Mouse (Mus musculus) brain, embryonic 14.5 days (tissue): Measurements from ENCODE around the gene Scn2b. TPM values are rescaled to one million over a fixed set of nuclear protein-coding genes. Genes with fewer than 3 reads are reported as not detected.
A peak's percentile ranks its signal among the peaks of the same experiment; 100 is the strongest.

ENCODE experiments used
- DNase-seq: peaks from one replicate; pipeline ENCODE4 v3.0.0-alpha.2; 2011; ENCODE audit warnings: low read depth
- CTCF ChIP-seq: fragments of 200-500 bp; IDR thresholded peaks from 2 replicates; pipeline ENCODE4 v1.5.1; 2012; ENCODE audit warnings: inconsistent platforms, mild to moderate bottlenecking, moderate library complexity, borderline replicate concordance; ENCODE audit not compliant: insufficient read depth, insufficient read length; ENCODE audit errors: extremely low read depth
- POLR2A ChIP-seq: fragments of 200-500 bp; IDR thresholded peaks from 2 replicates; pipeline ENCODE4 v1.6.1; 2012; ENCODE audit warnings: mild to moderate bottlenecking, inconsistent platforms, borderline replicate concordance; ENCODE audit not compliant: poor library complexity, insufficient read depth, insufficient read length, severe bottlenecking; ENCODE audit errors: extremely low read depth
- polyA plus RNA-seq: library from polyadenylated mRNA; depleted of rRNA; stranded (reverse); fragments of >200 nt; gene quantifications from 2 replicates; pipeline ENCODE4 v1.2.3, GENCODE M21; 2012; rRNA removed

Gene Scn2b
- polyA plus RNA-seq, result 7.1 and 8.9 TPM in 2 replicates

- no peak for TF ChIP-seq POLR2A
- TF ChIP-seq CTCF, result no peak
- peak; percentile 87 for DNase-seq
Measured at GRCm38 (mm10) chr9:45117741-45118431, at the start of gene Scn2b. Scn2b (plus strand) TSS chr9:45117782.

- DNase-seq, result no peak
- TF ChIP-seq POLR2A (no peak), CTCF (no peak)
Measured at GRCm38 (mm10) chr9:45071800-45072199, 45.8 kb upstream of the Scn2b start.

- no peak for DNase-seq
- TF ChIP-seq CTCF (no peak), POLR2A (no peak)
Measured at GRCm38 (mm10) chr9:45077859-45078258, 39.7 kb upstream of the Scn2b start.

DNA sequence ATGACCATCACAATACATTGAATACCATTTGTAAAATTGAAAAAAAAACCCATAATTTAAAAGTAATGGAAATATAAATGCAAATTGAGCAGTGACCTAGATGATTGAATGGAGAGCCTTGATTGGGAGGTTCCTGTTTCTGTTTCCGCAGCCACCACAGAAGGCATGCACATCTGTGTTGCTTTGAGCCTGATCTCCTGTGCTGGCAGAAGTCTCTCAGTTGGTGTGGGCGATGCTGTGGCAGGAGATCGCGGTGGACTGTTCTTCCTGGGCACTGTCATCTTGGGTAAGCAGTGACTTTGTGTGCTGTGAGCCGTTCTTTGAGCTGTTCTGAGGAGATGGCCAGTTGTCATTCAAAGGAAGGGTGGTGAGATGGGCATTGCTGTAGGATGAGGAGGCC, 38.6 kb upstream of the Scn2b start, which contains the start of gene Jaml:
TSS of gene Jaml (plus strand) at position 173 of the 400 bp plus-strand sequence.
- no peak for DNase-seq
- TF ChIP-seq POLR2A (no peak), CTCF (no peak)

GRCm38 (mm10) chr9:45083132-45083531, 34.5 kb upstream of the Scn2b start:
- DNase-seq, result no peak
- TF ChIP-seq CTCF, result no peak
- no peak for TF ChIP-seq POLR2A

GRCm38 (mm10) chr9:45084556-45084955, 33.0 kb upstream of the Scn2b start:
- TF ChIP-seq POLR2A (no peak), CTCF (no peak)
- DNase-seq, result no peak

GRCm38 (mm10) chr9:45085741-45086690, 31.6 kb upstream of the Scn2b start:
- TF ChIP-seq POLR2A (no peak), CTCF (no peak)
- no peak for DNase-seq

DNA sequence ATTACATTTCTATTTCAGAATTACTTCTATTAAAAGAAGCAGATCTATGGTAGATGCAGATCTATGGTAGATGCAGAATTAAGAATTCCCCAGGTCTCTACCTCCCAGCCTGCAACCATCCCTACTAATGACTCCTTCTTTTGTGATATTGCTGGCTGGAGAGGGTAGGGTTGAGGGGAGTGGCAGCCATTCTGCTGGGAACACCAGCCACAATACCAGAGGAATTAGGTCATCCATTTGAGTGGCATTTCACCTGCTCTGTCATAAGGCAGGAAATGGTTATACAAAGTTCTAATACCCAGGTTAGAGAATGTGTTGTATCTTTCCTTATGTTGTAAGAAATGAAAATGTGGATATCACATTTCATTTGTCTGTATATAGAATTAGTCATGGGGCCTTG, 29.5 kb upstream of the Scn2b start:
- no peak for DNase-seq
- no peak for TF ChIP-seq POLR2A
- no peak for TF ChIP-seq CTCF

DNA sequence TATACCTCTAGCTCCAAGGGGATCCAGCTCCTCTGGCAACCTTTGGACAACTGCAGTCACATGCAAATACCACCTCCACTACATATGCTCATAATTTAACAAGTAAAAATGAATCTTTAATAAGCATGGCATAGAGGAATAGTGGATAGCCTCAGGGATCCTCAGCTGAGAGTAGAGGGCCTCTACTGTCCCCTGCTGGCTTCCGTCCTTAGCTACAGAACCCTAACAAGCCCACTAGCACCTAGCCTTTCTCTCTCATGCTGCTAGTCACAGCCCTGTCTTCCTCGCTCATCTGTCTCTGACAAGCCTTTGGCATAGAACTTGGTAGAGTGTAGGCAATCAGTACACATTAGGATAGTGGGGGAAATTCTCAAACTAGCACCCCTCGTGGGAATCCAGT, 26.8 kb upstream of the Scn2b start:
- TF ChIP-seq CTCF (peak; percentile 21; the same call in 1 of the 2 replicates), POLR2A (no peak)
- no peak for DNase-seq

DNA sequence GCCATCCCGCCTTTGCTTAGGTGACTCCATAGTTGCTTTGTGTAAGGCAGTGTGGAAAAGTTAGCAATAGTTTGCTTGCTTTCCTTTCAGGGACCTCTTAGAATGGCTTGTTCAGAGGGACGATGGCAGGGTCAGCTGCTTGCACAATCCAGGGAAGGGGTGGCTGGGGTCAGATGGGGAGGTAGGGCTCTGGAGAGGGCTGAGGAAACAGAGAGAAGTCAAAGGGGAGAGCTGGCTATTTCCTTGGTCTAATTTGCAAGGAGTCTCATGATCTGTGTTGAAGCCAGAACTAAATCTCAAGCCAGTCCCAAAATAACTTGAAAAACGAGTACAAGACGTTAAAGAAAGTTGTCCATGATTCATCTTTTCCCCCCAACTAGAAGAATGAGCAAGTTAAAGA, 24.9 kb upstream of the Scn2b start:
- TF ChIP-seq POLR2A (no peak), CTCF (no peak)
- DNase-seq, result no peak

DNA sequence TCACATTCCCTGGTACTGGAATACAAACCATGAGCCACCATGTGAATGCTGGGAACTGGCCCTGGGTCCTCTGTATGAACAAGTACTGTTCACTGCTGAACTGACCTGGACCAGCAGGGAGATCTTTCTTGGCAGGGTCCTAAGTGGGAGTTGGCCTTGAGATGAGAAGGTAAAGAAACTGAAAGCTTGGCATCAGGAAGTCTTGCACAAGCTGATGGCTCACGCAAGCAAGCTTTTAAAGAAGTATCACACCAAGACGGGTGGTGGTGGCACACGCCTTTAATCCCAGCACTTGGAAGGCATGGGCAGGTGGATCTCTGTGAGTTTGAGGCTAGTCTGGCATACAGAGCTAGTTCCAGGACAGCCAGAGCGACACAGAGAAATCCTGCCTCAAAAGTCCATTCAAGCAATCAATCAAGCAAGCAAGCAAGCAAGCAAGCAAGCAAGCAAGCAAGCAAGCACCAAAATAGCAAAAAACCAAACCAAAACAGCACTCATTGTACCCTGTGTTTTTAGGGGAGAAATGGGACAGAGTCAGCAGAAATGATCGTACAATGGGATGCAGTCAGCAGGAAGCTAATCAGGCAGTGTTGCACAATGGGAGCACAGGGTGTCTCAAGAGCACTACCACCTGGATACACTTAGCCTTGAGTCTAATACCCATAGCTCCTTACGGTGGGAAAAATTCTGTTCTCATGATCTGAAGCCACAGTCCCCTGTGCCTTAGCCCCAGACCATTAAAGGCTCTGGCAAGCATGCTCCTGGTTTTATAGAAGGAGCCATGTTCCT, 22.2 kb upstream of the Scn2b start:
- TF ChIP-seq POLR2A (no peak), CTCF (no peak)
- DNase-seq, result no peak

- DNase-seq, result no peak
- TF ChIP-seq CTCF (no peak), POLR2A (no peak)
Measured at GRCm38 (mm10) chr9:45097877-45098276, 19.7 kb upstream of the Scn2b start.
